Mouse (Mus musculus) MEL (cell line): ENCODE results near the gene Pde4a. TPM values are rescaled to one million over a fixed set of nuclear protein-coding genes. Genes with fewer than 3 reads are reported as not detected.
A peak's percentile ranks its signal among the peaks of the same experiment; 100 is the strongest.

Experiments used
- DNase-seq: peaks from one replicate; pipeline ENCODE4 v3.0.0; 2011; ENCODE audit warnings: low read depth, low spot score
- H3K27ac ChIP-seq: 2 replicates; pipeline ENCODE4 v1.5.1; 2012; ENCODE audit warnings: low read depth, mild to moderate bottlenecking, control low read depth, low read length, moderate library complexity; ENCODE audit not compliant: control insufficient read depth
- H3K27me3 ChIP-seq, 2 experiments: fragments of 150-350 bp in 1 of 2; sonication (generic) in 1 of 2; 2 replicates each; pipeline ENCODE4 v1.6.1; 2012; ENCODE audit warnings: low read length in 2 of 2, mild to moderate bottlenecking in 2 of 2, improper control_type of control experiment in 1 of 2, moderate library complexity in 1 of 2; ENCODE audit not compliant: insufficient read depth in 2 of 2, control insufficient read depth in 1 of 2
- H3K36me3 ChIP-seq, 2 experiments: 2 replicates each; pipeline ENCODE4 v1.6.1; 2012 to 2014; ENCODE audit warnings: low read length in 2 of 2, improper control_type of control experiment in 1 of 2, inconsistent platforms in 1 of 2, mild to moderate bottlenecking in 1 of 2; ENCODE audit not compliant: insufficient read depth in 2 of 2, control insufficient read depth in 1 of 2
- H3K4me1 ChIP-seq, 2 experiments: fragments of 150-350 bp in 1 of 2; sonication (generic) in 1 of 2; 2 replicates each; pipeline ENCODE4 v1.6.1; 2012; ENCODE audit warnings: low read length in 2 of 2, improper control_type of control experiment in 1 of 2, mild to moderate bottlenecking in 1 of 2; ENCODE audit not compliant: insufficient read depth in 2 of 2, control insufficient read depth in 1 of 2
- H3K4me3 ChIP-seq, 2 experiments: fragments of 150-350 bp in 1 of 2; sonication (generic) in 1 of 2; 2 replicates each; pipeline ENCODE4 v1.5.1; 2012; ENCODE audit warnings: low read depth in 2 of 2, low read length in 2 of 2, mild to moderate bottlenecking in 2 of 2, moderate library complexity in 2 of 2, control low read depth in 1 of 2, improper control_type of control experiment in 1 of 2; ENCODE audit not compliant: control insufficient read depth in 1 of 2, insufficient read depth in 1 of 2
- H3K79me2 ChIP-seq: 2 replicates; pipeline ENCODE4 v1.6.1; 2012; ENCODE audit warnings: mild to moderate bottlenecking, low read length, moderate library complexity; ENCODE audit not compliant: control insufficient read depth, poor library complexity, insufficient read depth
- H3K9ac ChIP-seq: 2 replicates; pipeline ENCODE4 v1.6.1; 2012; ENCODE audit warnings: low read depth, mild to moderate bottlenecking, control low read depth, low read length, moderate library complexity; ENCODE audit not compliant: control insufficient read depth, poor library complexity, severe bottlenecking
- H3K9me3 ChIP-seq: fragments of 150-350 bp; sonication (generic); replicated peaks from 2 replicates; pipeline ENCODE4 v1.6.1; 2012; ENCODE audit warnings: mild to moderate bottlenecking, low read length, improper control_type of control experiment, moderate library complexity; ENCODE audit not compliant: insufficient read depth
- CHD1 ChIP-seq: IDR thresholded peaks from 2 replicates; pipeline ENCODE4 v1.6.1; 2012; ENCODE audit warnings: low read depth, mild to moderate bottlenecking, inconsistent platforms, low read length, improper control_type of control experiment
- CHD2 ChIP-seq: IDR thresholded peaks from 2 replicates; pipeline ENCODE4 v1.6.1; 2011; ENCODE audit warnings: low read length, improper control_type of control experiment
- E2F4 ChIP-seq: IDR thresholded peaks from 2 replicates; pipeline ENCODE4 v1.6.1; 2011; ENCODE audit warnings: low read depth, low read length, improper control_type of control experiment, borderline replicate concordance
- EP300 ChIP-seq, 2 experiments: IDR thresholded peaks; 2 replicates each; pipeline ENCODE4 v1.6.1; 2011; ENCODE audit warnings: improper control_type of control experiment in 2 of 2, low read length in 2 of 2, low read depth in 1 of 2, mild to moderate bottlenecking in 1 of 2
- ETS1 ChIP-seq: IDR thresholded peaks from 2 replicates; pipeline ENCODE4 v1.6.1; 2012; ENCODE audit warnings: low read depth, mild to moderate bottlenecking, inconsistent platforms, low read length, improper control_type of control experiment, moderate library complexity
- HCFC1 ChIP-seq: IDR thresholded peaks from 2 replicates; pipeline ENCODE4 v1.6.1; 2012; ENCODE audit warnings: low read depth, mild to moderate bottlenecking, inconsistent platforms, low read length, improper control_type of control experiment, moderate library complexity
- MAX ChIP-seq: IDR thresholded peaks from 2 replicates; pipeline ENCODE4 v1.6.1; 2011; ENCODE audit warnings: low read length, improper control_type of control experiment
- MXI1 ChIP-seq: IDR thresholded peaks from 2 replicates; pipeline ENCODE4 v1.6.1; 2011; ENCODE audit warnings: mild to moderate bottlenecking, low read depth, low read length, improper control_type of control experiment
- NELFE ChIP-seq: IDR thresholded peaks from 2 replicates; pipeline ENCODE4 v1.6.1; 2011; ENCODE audit warnings: low read depth, low read length, improper control_type of control experiment
- POLR2AphosphoS2 ChIP-seq: IDR thresholded peaks from 2 replicates; pipeline ENCODE4 v1.6.1; 2011; ENCODE audit warnings: low read length, improper control_type of control experiment
- POLR2AphosphoS5 ChIP-seq: IDR thresholded peaks from 2 replicates; pipeline ENCODE4 v1.6.1; 2012; ENCODE audit warnings: low read depth, borderline replicate concordance, mild to moderate bottlenecking, inconsistent platforms, low read length, moderate library complexity, mixed read lengths
- RCOR1 ChIP-seq: IDR thresholded peaks from 2 replicates; pipeline ENCODE4 v1.6.1; 2012; ENCODE audit warnings: low read depth, mild to moderate bottlenecking, inconsistent platforms, low read length, improper control_type of control experiment
- SMC3 ChIP-seq: IDR thresholded peaks from 2 replicates; pipeline ENCODE4 v1.6.1; 2011; ENCODE audit warnings: low read depth, low read length, improper control_type of control experiment
- TAL1 ChIP-seq: IDR thresholded peaks from 2 replicates; pipeline ENCODE4 v1.6.1; 2012; ENCODE audit warnings: mild to moderate bottlenecking, inconsistent platforms, low read length, moderate library complexity, mixed read lengths
- TCF12 ChIP-seq: IDR thresholded peaks from 2 replicates; pipeline ENCODE4 v1.6.1; 2014; ENCODE audit warnings: low read depth, mild to moderate bottlenecking, inconsistent platforms, low read length, improper control_type of control experiment, moderate library complexity
- UBTF ChIP-seq: IDR thresholded peaks from 2 replicates; pipeline ENCODE4 v1.6.1; 2012; ENCODE audit warnings: low read depth, mild to moderate bottlenecking, inconsistent platforms, low read length, improper control_type of control experiment, moderate library complexity, borderline replicate concordance; ENCODE audit not compliant: insufficient read depth
- USF1 ChIP-seq: IDR thresholded peaks from 2 replicates; pipeline ENCODE4 v1.6.1; 2014; ENCODE audit warnings: low read depth, mild to moderate bottlenecking, inconsistent platforms, low read length, improper control_type of control experiment, moderate library complexity
- ZC3H11A ChIP-seq: IDR thresholded peaks from 2 replicates; pipeline ENCODE4 v1.6.1; 2012; ENCODE audit warnings: low read depth, mild to moderate bottlenecking, inconsistent platforms, low read length, improper control_type of control experiment
- ZKSCAN1 ChIP-seq: IDR thresholded peaks from 2 replicates; pipeline ENCODE4 v1.6.1; 2012; ENCODE audit warnings: low read depth, mild to moderate bottlenecking, inconsistent platforms, low read length, improper control_type of control experiment, moderate library complexity
- ZMIZ1 ChIP-seq: IDR thresholded peaks from 2 replicates; pipeline ENCODE4 v1.6.1; 2012; ENCODE audit warnings: low read depth, mild to moderate bottlenecking, inconsistent platforms, low read length, improper control_type of control experiment, moderate library complexity
- polyA plus RNA-seq, 2 experiments: library from polyadenylated mRNA; stranded (reverse) in 1 of 2; unstranded in 1 of 2; fragments of >175 nt in 1 of 2; fragments of >200 nt in 1 of 2; gene quantifications; 2 replicates each; pipeline versions ENCODE4 v1.2.1 to v1.2.4; 2012; ENCODE audit warnings: low replicate concordance in 2 of 2, low read depth in 1 of 2; ENCODE audit not compliant: insufficient read length in 2 of 2, insufficient read depth in 1 of 2, missing spikeins in 1 of 2
- total RNA-seq: library from RNA; depleted of rRNA; stranded (reverse); fragments of 300-350 nt; gene quantifications from 2 replicates; pipeline ENCODE4 v1.2.3, GENCODE M21; 2012

The Pde4a gene
- total and polyA plus RNA-seq, 3 experiments: 16.6 to 53.9 (median 45.6) TPM

DNA sequence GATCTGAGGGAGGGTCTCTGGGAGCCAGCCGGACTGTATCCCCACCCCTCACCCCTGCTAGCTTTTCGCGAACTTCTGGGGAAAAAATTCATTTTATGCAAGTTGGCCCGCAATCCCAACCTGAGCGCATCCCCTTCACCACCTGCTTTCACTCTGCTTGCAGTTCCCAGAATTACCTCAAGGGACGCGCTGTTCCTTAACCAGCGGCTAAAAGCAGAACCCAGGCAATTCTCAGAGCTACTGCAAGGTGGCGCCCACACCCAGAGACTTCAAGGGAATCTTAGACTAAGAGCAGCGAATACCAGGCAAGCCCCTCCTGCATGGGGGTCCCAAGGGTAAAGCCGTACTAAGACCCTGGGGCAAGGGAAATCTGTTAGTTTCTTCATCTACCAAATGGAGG lies 75.8 kb downstream of the Pde4a start (continued):
- TF ChIP-seq HCFC1 (peak; percentile 73), E2F4 (no peak), NELFE (no peak), POLR2AphosphoS2 (peak; percentile 67; the same call in 1 of the 2 replicates), EP300 (IDR thresholded peaks at IDR 0.05; ENCODE audit: low read depth in 1 of 2, low read length in 2 of 2) (peak in 1 of 2 experiments; percentile 55; a peak in 1 of 4 replicates), TAL1 (no peak), TCF12 (peak; percentile 60; the same call in 1 of the 2 replicates)

DNA sequence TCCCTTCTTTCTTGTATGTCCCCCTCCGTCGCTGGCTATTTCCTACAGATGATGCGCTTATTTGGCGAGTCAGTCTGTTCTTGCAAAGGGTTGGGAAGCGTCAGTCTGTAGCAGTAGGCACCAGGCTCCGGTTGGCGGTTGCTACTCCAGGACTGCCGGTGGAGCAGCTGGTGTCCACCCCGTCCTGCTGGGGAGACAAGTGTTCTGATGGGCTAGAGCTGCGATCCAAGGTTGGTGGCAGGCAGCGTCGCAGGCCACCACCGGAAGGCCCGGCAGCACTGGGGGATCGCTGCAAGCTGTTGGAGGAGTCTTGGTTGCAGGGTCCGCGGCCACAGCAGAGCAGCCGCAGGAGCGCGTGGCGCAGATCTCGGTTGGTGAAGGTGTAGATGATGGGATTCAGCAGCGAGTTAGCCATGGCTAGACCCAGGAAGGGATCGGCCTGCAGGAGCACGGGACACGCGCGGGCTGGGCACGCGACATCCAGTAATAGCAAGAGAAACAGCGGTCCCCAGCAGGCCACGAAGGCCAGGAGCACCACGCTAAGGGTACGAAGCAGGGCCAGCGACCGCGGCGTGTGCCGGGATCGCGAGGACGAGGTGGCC lies 78.4 kb downstream of the Pde4a start:
- H3K4me3 ChIP-seq: no peak overlapping the region
- H3K4me1 ChIP-seq: peaks cover 2 to 12% of the 10 kb centered on the region in 2 experiments; a peak in 3 of 4 replicates
- H3K79me2 ChIP-seq: peaks cover 5% of the 10 kb centered on the region
- H3K36me3 ChIP-seq: peaks cover 0 to 6% of the 10 kb centered on the region in 2 experiments; a peak in 2 of 4 replicates
- no peaks in the 10 kb centered on the region for H3K9me3 ChIP-seq
- no peak for DNase-seq
- H3K27me3 ChIP-seq: no peaks in the 10 kb centered on the region; a peak in 1 of 4 replicates
- TF ChIP-seq RCOR1 (no peak), ZMIZ1 (no peak), MAX (no peak), ZC3H11A (0 out of 2 replicates have a peak, but pooled peaks have one; percentile 5), TAL1 (no peak), EP300 (IDR thresholded peaks at IDR 0.05; ENCODE audit: low read depth in 1 of 2, low read length in 2 of 2) (no peak), USF1 (no peak)
- H3K9ac ChIP-seq: no peak overlapping the region
- H3K27ac ChIP-seq: no peak overlapping the region

DNA sequence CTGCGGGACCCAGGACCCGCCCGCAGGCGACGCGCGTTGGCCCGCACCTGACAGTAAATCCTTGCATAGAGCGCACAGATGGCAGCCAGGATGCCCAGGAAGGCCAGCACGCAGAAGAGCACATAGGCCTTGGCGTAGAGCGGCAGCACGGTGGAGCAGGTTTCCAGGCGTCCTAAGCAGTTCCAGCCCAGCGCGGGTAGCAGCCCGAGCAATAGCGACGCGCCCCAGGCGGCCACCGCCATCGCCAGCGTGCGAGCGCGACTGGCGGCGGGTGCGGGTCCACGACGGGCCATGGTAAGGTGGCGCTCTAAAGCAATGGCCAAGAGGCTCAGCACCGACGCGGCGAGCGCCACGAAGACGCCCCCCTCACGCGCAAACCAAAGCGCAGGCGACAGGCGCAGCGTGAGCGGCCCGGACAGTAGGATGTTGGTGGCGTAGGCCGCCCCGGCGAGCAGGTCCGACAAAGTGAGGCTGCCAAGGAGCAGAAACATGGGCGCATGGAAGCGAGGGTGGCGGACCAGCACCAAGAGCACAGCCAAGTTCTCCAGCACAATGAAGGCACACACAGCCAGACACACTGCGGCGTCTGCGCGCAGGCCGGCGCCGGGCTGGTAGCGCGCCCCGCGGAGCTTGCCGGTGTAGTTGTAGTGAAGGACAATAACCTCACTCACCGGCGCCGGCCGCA lies 79.1 kb downstream of the Pde4a start:
- no peak for DNase-seq
- no peak overlapping the region for H3K4me3 ChIP-seq

More for the DNA sequence above, 79.1 kb downstream of the Pde4a start:
- H3K4me1 ChIP-seq: peaks cover 2 to 9% of the 10 kb centered on the region in 2 experiments; a peak in 3 of 4 replicates
- no peaks in the 10 kb centered on the region; a peak in 1 of 4 replicates for H3K27me3 ChIP-seq
- no peak overlapping the region for H3K27ac ChIP-seq
- TF ChIP-seq SMC3 (no peak), TAL1 (no peak), CHD2 (no peak), UBTF (no peak), E2F4 (no peak), ZKSCAN1 (no peak), CHD1 (no peak), POLR2AphosphoS5 (no peak), NELFE (no peak), ETS1 (no peak), MXI1 (no peak)
- H3K36me3 ChIP-seq: peaks cover 0 to 6% of the 10 kb centered on the region in 2 experiments; a peak in 2 of 4 replicates
- no peaks in the 10 kb centered on the region for H3K9me3 ChIP-seq
- no peaks in the 10 kb centered on the region for H3K79me2 ChIP-seq
- no peak overlapping the region for H3K9ac ChIP-seq
